ENCODE assay signal across 38 mouse cellular contexts in the genomic region with DNA sequence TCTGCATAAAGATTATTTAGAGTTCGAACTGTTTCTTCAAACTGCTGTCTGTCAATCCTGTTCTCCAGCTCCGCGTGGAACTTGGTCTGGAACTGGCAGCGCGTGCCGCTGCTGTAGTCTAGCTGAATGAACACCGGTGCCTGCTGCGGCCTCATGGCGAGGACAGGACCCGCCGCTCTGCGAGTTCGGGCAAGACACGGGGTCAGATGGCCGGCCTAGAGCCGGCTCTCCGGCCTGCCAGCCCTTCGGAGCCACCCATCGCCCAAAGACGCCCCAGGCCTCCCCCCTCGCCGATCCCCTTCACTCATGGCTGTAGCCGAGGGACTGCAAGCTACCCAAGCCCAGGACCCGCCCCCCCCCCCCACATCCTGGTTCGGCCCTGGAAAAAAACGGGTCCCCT. TPM values are rescaled to one million over a fixed set of nuclear protein-coding genes. Genes with fewer than 3 reads are reported as not detected.
"Had no signal": no experiment of that assay in that cellular context is flagged by ENCODE, and none has a peak within 500 bp of the region (broad histone marks: within the 10 kb centered on the region; RNA-seq: fewer than 3 reads in every experiment).

No protein-coding gene starts in this region.

RNA-seq across cellular contexts. Expression of gene H2al1k, which starts 22.5 kb away (rescaled TPM):
- total RNA-seq: left cerebral cortex, postnatal 10 days; left cerebral cortex, postnatal 14 days; left cerebral cortex, postnatal 25 days; left cerebral cortex, postnatal 36 days; liver, adult 2 months; megakaryocyte progenitor cell, adult 5-6 weeks; megakaryocyte, adult 5-6 weeks; midbrain, postnatal 0 days; monocyte, adult 5-6 weeks had no signal
- polyA plus RNA-seq: limb, embryonic 10.5 days; limb, embryonic 11.5 days; limb, embryonic 12.5 days; limb, embryonic 13.5 days; limb, embryonic 14.5 days; limb, embryonic 15.5 days; liver, embryonic 11.5 days; liver, embryonic 12.5 days; liver, embryonic 13.5 days; liver, embryonic 14.5 days; liver, embryonic 15.5 days; liver, embryonic 16.5 days; liver, postnatal 0 days; lung, adult 2 months; lung, embryonic 14.5 days; lung, embryonic 15.5 days; lung, embryonic 16.5 days; lung, postnatal 0 days; macrophage; midbrain, embryonic 10.5 days; midbrain, embryonic 11.5 days; midbrain, embryonic 12.5 days; midbrain, embryonic 13.5 days; midbrain, embryonic 14.5 days; midbrain, embryonic 15.5 days; midbrain, embryonic 16.5 days; midbrain, postnatal 0 days; myocyte; neural tube, embryonic 11.5 days; neural tube, embryonic 12.5 days had no signal

RNA-seq across cellular contexts. Expression of gene H2al1m, which starts 44.4 kb away (rescaled TPM):
- total RNA-seq: left cerebral cortex, postnatal 10 days; left cerebral cortex, postnatal 14 days; left cerebral cortex, postnatal 25 days; left cerebral cortex, postnatal 36 days; megakaryocyte, adult 5-6 weeks; midbrain, postnatal 0 days; monocyte, adult 5-6 weeks had no signal
- polyA plus RNA-seq: limb, embryonic 10.5 days; limb, embryonic 11.5 days; limb, embryonic 12.5 days; limb, embryonic 14.5 days; limb, embryonic 15.5 days; liver, adult 2 months; lung, adult 2 months; lung, embryonic 14.5 days; lung, embryonic 15.5 days; lung, embryonic 16.5 days; lung, postnatal 0 days; macrophage; midbrain, embryonic 10.5 days; midbrain, embryonic 12.5 days; midbrain, embryonic 13.5 days; midbrain, embryonic 16.5 days; midbrain, postnatal 0 days; myocyte; neural tube, embryonic 11.5 days had no signal
